Mouse (Mus musculus): ENCODE results near the gene Eif2b5. TPM values are rescaled to one million over a fixed set of nuclear protein-coding genes. Genes with fewer than 3 reads are reported as not detected.

Gene Eif2b5
- polyA plus RNA-seq, 1 experiment, result 16.6 TPM

GRCm38 (mm10) chr16:20555000-20555399, 56.4 kb downstream of the Eif2b5 start:
- Histone ChIP-seq H3K27ac (ENCODE audit: insufficient read depth, low read length) (no peak overlapping the region), H3K36me3 (ENCODE audit: control insufficient read depth, insufficient read depth, low read length) (peaks cover 41% of the 10 kb centered on the region), H3K4me1 (ENCODE audit: control insufficient read depth, insufficient read depth, insufficient read length) (no peaks in the 10 kb centered on the region), H3K4me3 (ENCODE audit: extremely low read depth, insufficient read depth, insufficient read length) (no peak overlapping the region), H3K27me3 (ENCODE audit: control insufficient read depth, insufficient read depth, low read length) (no peaks in the 10 kb centered on the region)
- TF ChIP-seq CTCF (IDR thresholded peaks at IDR 0.05; ENCODE audit: extremely low read depth, insufficient read depth, insufficient read length, insufficient replicate concordance), result no peak
- TF ChIP-seq POLR2A (IDR thresholded peaks at IDR 0.05; ENCODE audit: low read depth, low read length), result no peak
- WGBS, result 91% methylated on average over 6 of the region's 6 CpGs
- DNase-seq (ENCODE audit: low read depth in 1 of 2, low spot score in 2 of 2), result no peak

- Histone ChIP-seq H3K36me3 (ENCODE audit: control insufficient read depth, insufficient read depth, low read length) (peaks cover 37% of the 10 kb centered on the region), H3K4me1 (ENCODE audit: control insufficient read depth, insufficient read depth, insufficient read length) (no peaks in the 10 kb centered on the region), H3K27ac (ENCODE audit: insufficient read depth, low read length) (no peak overlapping the region), H3K27me3 (ENCODE audit: control insufficient read depth, insufficient read depth, low read length) (no peaks in the 10 kb centered on the region), H3K4me3 (ENCODE audit: extremely low read depth, insufficient read depth, insufficient read length) (no peak overlapping the region)
- DNase-seq (ENCODE audit: low read depth in 1 of 2, low spot score in 2 of 2), result no peak
- TF ChIP-seq CTCF (IDR thresholded peaks at IDR 0.05; ENCODE audit: extremely low read depth, insufficient read depth, insufficient read length, insufficient replicate concordance), result no peak
- TF ChIP-seq POLR2A (IDR thresholded peaks at IDR 0.05; ENCODE audit: low read depth, low read length), result no peak
- WGBS, result 92% methylated on average over 7 of the region's 7 CpGs
Measured at GRCm38 (mm10) chr16:20557381-20557780, 58.8 kb downstream of the Eif2b5 start.

Other genes starting within 250 kb of the Eif2b5 start
- gene Parl, start 196.4 kb upstream of the Eif2b5 start, polyA plus RNA-seq (2012; rRNA removed), result 23.8 and 33.1 TPM in 2 replicates
- 1.8 and 2.1 TPM in 2 replicates for gene Cyp2ab1, start 173.4 kb upstream of the Eif2b5 start, polyA plus RNA-seq (2012; rRNA removed)
- gene Abcc5, start 72.4 kb upstream of the Eif2b5 start, polyA plus RNA-seq (2012; rRNA removed), result 48.8 and 55.4 TPM in 2 replicates
- 25.0 and 30.8 TPM in 2 replicates for gene Dvl3, start 18.2 kb downstream of the Eif2b5 start, polyA plus RNA-seq (2012; rRNA removed)
- 241 and 277 TPM in 2 replicates for gene Ap2m1, start 36.7 kb downstream of the Eif2b5 start, polyA plus RNA-seq (2012; rRNA removed)
- 27.3 and 32.6 TPM in 2 replicates for gene Abcf3, start 49.8 kb downstream of the Eif2b5 start, polyA plus RNA-seq (2012; rRNA removed)
- 0.07 TPM in 1 of 2 replicates, not detected in the other for gene Vwa5b2, start 90.7 kb downstream of the Eif2b5 start, polyA plus RNA-seq (2012; rRNA removed)
- 9.2 and 10.8 TPM in 2 replicates for gene Eef1akmt4, start 112.8 kb downstream of the Eif2b5 start, polyA plus RNA-seq (2012; rRNA removed)
- gene Gm49333, start 112.8 kb downstream of the Eif2b5 start, polyA plus RNA-seq (2012; rRNA removed), result 0.02 TPM in 1 of 2 replicates, not detected in the other
- gene Alg3, start 112.9 kb downstream of the Eif2b5 start, polyA plus RNA-seq (2012; rRNA removed), result 18.5 and 19.6 TPM in 2 replicates
- gene Camk2n2, start 122.5 kb downstream of the Eif2b5 start, polyA plus RNA-seq (2012; rRNA removed), result 1.3 and 1.4 TPM in 2 replicates
- gene Ece2, start 131.0 kb downstream of the Eif2b5 start, polyA plus RNA-seq (2012; rRNA removed), result 0.07 and 0.15 TPM in 2 replicates
- gene Psmd2, start 152.8 kb downstream of the Eif2b5 start, polyA plus RNA-seq (2012; rRNA removed), result 41.8 and 42.7 TPM in 2 replicates
- 257 and 351 TPM in 2 replicates for gene Eif4g1, start 169.5 kb downstream of the Eif2b5 start, polyA plus RNA-seq (2012; rRNA removed)
- 5.9 and 8.3 TPM in 2 replicates for gene Fam131a, start 194.4 kb downstream of the Eif2b5 start, polyA plus RNA-seq (2012; rRNA removed)
- 8.5 and 10.0 TPM in 2 replicates for gene Polr2h, start 218.8 kb downstream of the Eif2b5 start, polyA plus RNA-seq (2012; rRNA removed)
- 8.5 and 12.1 TPM in 2 replicates for gene Clcn2, start 218.9 kb downstream of the Eif2b5 start, polyA plus RNA-seq (2012; rRNA removed)
- gene Chrd, start 234.3 kb downstream of the Eif2b5 start, polyA plus RNA-seq (2012; rRNA removed), result 0.63 and 1.6 TPM in 2 replicates
- gene Thpo, start 235.7 kb downstream of the Eif2b5 start, polyA plus RNA-seq (2012; rRNA removed), result 0.09 and 0.19 TPM in 2 replicates

Measured in spleen, adult 2 months (tissue).